Mouse (Mus musculus) kidney, postnatal 14 days (tissue): ENCODE measurements at regions not wholly inside any gene's neighbourhood (a gene's known extent, or its start where the extent isn't known, plus 50 kb on each side); places are given as distances from the start of the nearest gene placed in this dataset.
A peak's percentile ranks its signal among the peaks of the same experiment; 100 is the strongest.

ENCODE experiments used
- DNase-seq: peaks from one replicate; pipeline ENCODE4 v3.0.0; 2022; ENCODE audit warnings: mixed read lengths

GRCm38 (mm10) chr13:37621319-37622050 is 156.7 kb upstream of the Rreb1 start:
- DNase-seq, result no peak

- no peak for DNase-seq
Measured at GRCm38 (mm10) chr13:37622366-37623088, 155.7 kb upstream of the Rreb1 start.

- DNase-seq, result no peak
Measured at GRCm38 (mm10) chr13:37624741-37625140, 153.5 kb upstream of the Rreb1 start.

- DNase-seq, result no peak
Measured at GRCm38 (mm10) chr13:37625532-37626235, 152.5 kb upstream of the Rreb1 start.

- no peak for DNase-seq
Measured at GRCm38 (mm10) chr13:37628391-37629270, 149.6 kb upstream of the Rreb1 start.

GRCm38 (mm10) chr13:37629271-37629899 is 148.8 kb upstream of the Rreb1 start:
- DNase-seq, result no peak

- no peak for DNase-seq
Measured at GRCm38 (mm10) chr13:37632835-37633440, 145.3 kb upstream of the Rreb1 start.

GRCm38 (mm10) chr13:37636363-37636762 is 141.8 kb upstream of the Rreb1 start:
- DNase-seq, result no peak

GRCm38 (mm10) chr13:37637151-37637550 is 141.0 kb upstream of the Rreb1 start:
- DNase-seq, result no peak

- DNase-seq, result no peak
Measured at GRCm38 (mm10) chr13:37638071-37638511, 140.1 kb upstream of the Rreb1 start.

- no peak for DNase-seq
Measured at GRCm38 (mm10) chr13:37642410-37643093, 135.6 kb upstream of the Rreb1 start.

- no peak for DNase-seq
Measured at GRCm38 (mm10) chr13:37644751-37645181, 133.4 kb upstream of the Rreb1 start.

GRCm38 (mm10) chr13:37649467-37650080 is 128.6 kb upstream of the Rreb1 start:
- no peak for DNase-seq

GRCm38 (mm10) chr13:37651221-37651946 is 126.8 kb upstream of the Rreb1 start:
- no peak for DNase-seq

GRCm38 (mm10) chr13:37654651-37655050 is 123.5 kb upstream of the Rreb1 start:
- DNase-seq, result no peak

GRCm38 (mm10) chr13:37657248-37657647 is 121.0 kb upstream of the Rreb1 start:
- peak; percentile 78 for DNase-seq

- DNase-seq, result no peak
Measured at GRCm38 (mm10) chr13:37658034-37658433, 120.2 kb upstream of the Rreb1 start.

GRCm38 (mm10) chr13:37658519-37658918 is 119.7 kb upstream of the Rreb1 start:
- no peak for DNase-seq

- DNase-seq, result no peak
Measured at GRCm38 (mm10) chr13:37660083-37660482, 118.1 kb upstream of the Rreb1 start.

GRCm38 (mm10) chr13:37660668-37661067 is 117.5 kb upstream of the Rreb1 start:
- DNase-seq, result no peak
